Mouse (Mus musculus) gastrocnemius, postnatal 25 days (tissue): ENCODE measurements around the gene Cttn. TPM values are rescaled to one million over a fixed set of nuclear protein-coding genes. Genes with fewer than 3 reads are reported as not detected.

ENCODE experiments used
- DNase-seq: peaks from one replicate; pipeline ENCODE4 v3.0.0; 2022
- long read RNA-seq, 2 experiments: library from polyadenylated mRNA; stranded (forward); transcript quantifications; one replicate each; pipeline ENCODE4 v2.0.0; 2021
- total RNA-seq, 2 experiments: library from RNA; stranded (reverse); gene quantifications; 1 replicate in 1 of 2; 2 replicates in 1 of 2; pipeline ENCODE4 v1.2.3; 2021

Gene Cttn
- total RNA-seq: 10 to 100 TPM; 18.7 to 22.1 TPM
- long read RNA-seq, experiment 1, transcript Cttn-201 (17 exons, 2,913 nt): minor isoform, 5 of 45 reads
- long read RNA-seq, experiment 1, transcript Cttn-202 (18 exons, 3,286 nt): major isoform, 6 of 45 reads
- long read RNA-seq, experiment 1, partial matches to known transcripts: 1 of 45 reads
- long read RNA-seq, experiment 1, other reads (novel, unspliced or antisense): 33 of 45 reads
- long read RNA-seq, experiment 2, transcript Cttn-202 (18 exons, 3,286 nt): major isoform, 11 of 73 reads
- long read RNA-seq, experiment 2, transcript Cttn-201 (17 exons, 2,913 nt): major isoform, 11 of 73 reads
- long read RNA-seq, experiment 2, partial matches to known transcripts: 4 of 73 reads
- long read RNA-seq, experiment 2, other reads (novel, unspliced or antisense): 47 of 73 reads

DNA sequence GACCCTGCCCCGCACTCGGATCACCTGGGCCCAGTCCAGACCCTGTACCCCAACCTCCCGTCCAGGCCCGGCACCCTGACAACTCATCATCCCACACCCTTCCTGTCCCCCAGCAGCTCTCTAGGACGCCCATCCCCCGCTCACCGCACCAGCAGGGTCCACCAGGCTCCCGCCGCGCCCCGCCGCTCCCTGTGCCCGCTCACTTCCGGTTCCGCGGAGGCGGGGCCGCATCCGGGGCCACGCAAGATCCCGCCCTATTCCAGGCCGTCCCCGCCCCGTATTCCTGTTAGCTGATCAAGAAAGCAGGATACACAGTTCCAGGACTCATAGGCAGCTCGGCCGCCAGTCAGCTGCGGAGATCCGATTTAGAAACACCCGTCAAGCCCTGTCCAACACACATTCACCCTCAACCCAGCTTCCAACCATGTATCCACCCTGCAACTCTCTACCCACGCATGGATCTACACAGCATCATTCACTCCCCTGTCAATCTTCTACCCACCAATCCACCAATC is at the start of gene Cttn:
Gene Cttn (minus strand): TSS at position 465 of the 515 bp plus-strand sequence.
- DNase-seq: peak; percentile 87

DNA sequence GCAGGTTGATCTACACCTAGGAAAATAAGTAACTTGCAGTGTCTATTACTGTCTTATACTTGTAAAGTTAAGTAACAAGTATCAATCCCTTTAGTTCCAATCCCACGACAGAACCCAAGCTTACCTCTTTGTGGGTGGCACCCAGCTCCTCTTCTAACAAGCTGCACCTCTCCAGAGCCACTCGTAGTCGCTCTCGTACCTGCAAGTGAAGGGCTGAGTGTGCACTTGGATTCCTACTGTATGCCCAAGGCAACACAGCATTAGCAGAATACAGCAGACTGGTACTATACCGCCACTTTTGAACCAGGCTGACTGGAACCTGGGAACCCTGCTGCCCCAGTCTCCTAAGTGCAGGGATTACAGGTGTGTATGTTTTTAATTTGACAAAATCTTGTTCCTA is 49.0 kb upstream of the Cttn start:
- DNase-seq: no peak

- no peak for DNase-seq
These were observed 45.9 kb upstream of the Cttn start for GRCm38 (mm10) chr7:144516711-144517110.

DNA sequence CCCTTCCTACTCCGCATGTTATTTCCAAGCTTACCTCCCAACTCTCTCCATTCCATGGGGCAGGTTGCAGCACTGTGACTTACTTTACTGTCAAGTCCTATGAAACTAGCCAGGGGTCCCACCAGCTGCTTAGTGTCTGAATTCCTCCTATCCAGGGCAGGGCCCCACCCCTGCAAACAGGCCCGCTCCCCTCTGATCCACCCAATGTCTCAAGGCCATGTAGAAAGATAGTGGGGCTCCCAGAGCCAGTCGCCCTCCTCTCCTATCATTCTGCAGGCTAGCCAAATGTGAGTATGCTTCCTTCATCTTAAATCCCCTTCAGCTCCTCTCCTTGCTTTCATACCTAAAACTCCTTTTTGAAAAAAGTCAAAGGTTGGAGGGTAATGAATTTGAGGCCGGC is 38.3 kb upstream of the Cttn start:
- DNase-seq: no peak

GRCm38 (mm10) chr7:144506807-144507206 is 36.0 kb upstream of the Cttn start:
- DNase-seq: no peak

GRCm38 (mm10) chr7:144503959-144504358 is 33.1 kb upstream of the Cttn start:
- no peak for DNase-seq

- DNase-seq: no peak
These were observed 22.1 kb upstream of the Cttn start for GRCm38 (mm10) chr7:144492931-144493330.

- no peak for DNase-seq
These were observed 19.5 kb upstream of the Cttn start for GRCm38 (mm10) chr7:144490201-144490873.

- no peak for DNase-seq
These were observed 18.4 kb upstream of the Cttn start for GRCm38 (mm10) chr7:144489067-144489774.

GRCm38 (mm10) chr7:144480314-144480713 is 9.5 kb upstream of the Cttn start:
- no peak for DNase-seq

DNA sequence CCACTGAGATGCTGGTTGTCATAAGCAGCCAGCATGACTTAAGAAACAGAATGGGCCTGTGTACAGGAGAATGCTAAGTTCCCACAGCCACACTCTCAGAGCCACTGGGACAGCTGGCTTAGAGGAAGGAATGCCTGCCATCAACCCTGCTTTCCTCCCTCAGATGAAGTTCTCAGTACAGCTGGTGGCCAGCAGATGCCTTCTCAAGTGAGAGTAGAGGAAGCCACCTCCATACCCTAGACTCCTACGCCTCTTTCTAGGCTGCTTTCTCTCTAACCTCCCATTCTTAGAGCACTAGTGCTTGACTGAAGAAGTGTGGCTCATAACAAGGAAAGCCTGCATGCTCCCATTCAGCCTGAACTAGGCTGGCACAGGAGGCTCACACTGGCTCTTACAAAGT is 8.8 kb upstream of the Cttn start:
- DNase-seq: no peak

GRCm38 (mm10) chr7:144475741-144476140 is 4.9 kb upstream of the Cttn start:
- no peak for DNase-seq

DNA sequence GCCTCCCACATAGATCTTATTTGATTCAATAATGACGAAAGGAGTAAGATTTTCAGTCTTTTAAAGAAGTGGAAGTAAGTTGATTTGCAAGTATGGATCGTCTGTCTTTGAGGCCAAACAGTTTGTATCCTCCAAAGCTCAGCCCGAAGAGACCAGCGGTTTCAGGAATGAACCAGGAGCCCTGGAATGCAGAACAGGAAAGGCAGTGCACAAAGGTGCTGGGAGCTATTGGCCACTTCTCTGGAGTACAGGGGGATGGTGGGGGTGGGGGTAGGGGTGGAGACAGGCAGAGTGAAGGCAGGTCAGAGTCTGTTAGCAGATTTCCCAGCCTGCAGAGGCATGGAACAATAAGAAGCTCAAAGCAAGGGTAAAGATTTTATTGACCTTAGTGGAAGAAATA is 2.7 kb upstream of the Cttn start:
- DNase-seq: no peak

DNA sequence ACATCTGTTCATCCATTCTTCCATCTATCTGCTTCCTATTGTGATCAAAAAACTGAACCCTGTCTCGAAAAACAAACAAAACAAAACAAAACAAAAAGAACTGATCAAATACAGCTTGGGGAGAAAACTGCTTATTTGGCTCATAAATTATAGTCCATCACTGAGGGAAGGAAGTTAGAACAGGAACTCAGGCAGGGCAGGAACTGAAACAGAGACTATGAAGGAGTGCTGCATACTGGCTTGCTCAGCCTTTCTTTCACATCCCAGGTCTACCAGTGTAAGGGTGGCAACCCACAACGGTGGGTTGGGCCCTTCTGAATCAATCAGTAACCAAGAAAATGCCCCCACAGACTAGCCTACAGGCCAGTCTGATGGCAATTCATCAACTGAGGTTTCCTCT is 294 bp upstream of the Cttn start:
- no peak for DNase-seq

GRCm38 (mm10) chr7:144469908-144470544 is 783 bp downstream of the Cttn start:
- DNase-seq: no peak

- no peak for DNase-seq
These were observed 1.6 kb downstream of the Cttn start for GRCm38 (mm10) chr7:144469181-144469641.

DNA sequence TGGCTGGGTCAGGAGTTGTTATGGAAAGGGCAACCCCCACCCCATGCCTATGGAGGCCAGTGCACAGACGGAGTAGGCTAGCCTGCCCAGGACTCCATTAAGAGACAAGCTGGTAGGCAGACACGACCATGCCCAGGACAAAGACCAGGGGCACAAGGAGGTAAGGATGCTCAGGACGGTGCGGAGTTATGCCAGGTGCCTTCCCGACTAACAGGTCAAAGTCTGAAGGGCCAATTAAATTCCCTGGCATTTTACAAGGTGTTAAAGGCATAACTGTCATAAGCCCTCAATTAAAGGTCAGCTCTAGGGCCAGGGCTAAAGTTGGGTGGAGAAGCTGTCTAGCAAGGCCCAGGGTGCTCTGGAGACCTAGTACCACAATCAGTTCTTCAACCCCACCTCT is 2.1 kb downstream of the Cttn start:
- DNase-seq: no peak

DNA sequence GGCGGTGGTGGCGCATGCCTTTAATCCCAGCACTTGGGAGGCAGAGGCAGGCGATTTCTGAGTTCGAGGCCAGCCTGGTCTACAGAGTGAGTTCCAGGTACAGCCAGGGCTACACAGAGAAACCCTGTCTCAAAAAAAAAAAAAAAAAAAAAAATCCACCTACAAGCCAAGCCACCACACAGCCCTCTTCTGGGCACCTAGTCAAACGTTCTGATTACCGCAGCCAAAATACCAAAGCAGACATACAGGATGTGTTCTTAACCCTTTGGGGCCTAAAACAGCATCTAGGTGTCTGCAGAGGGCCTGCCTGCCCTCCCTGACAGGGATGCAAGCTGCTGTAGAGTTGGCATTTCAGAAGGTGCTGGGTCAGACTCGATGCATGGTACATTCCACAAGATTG is 8.2 kb downstream of the Cttn start:
- no peak for DNase-seq

GRCm38 (mm10) chr7:144461246-144461902 is 9.4 kb downstream of the Cttn start:
- no peak for DNase-seq

DNA sequence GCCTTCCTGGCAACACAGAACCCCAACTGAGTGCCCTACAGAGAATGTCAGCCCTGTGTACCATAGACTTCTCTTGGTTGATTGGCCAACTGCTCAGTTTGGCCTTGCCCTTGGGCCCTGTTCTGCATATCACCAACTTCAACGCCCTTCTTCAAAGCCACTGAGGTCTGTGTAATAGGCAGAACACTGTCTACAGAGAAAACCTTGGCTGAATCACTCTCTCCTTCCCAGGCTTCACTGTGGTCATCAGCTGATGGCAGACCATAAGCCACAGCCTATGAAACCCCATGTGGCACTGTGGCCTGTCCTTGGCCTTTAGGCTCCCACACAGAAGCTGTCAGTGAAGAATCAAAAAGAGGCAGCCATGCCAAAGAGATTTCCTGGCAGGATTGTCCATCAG is 11.9 kb downstream of the Cttn start:
- no peak for DNase-seq

- DNase-seq: peak; percentile 32
These were observed 20.1 kb downstream of the Cttn start for GRCm38 (mm10) chr7:144450661-144451060.
